Mouse (Mus musculus): ENCODE measurements at regions not wholly inside any gene's neighbourhood (a gene's known extent, or its start where the extent isn't known, plus 50 kb on each side); places are given as distances from the start of the nearest gene placed in this dataset.

DNA sequence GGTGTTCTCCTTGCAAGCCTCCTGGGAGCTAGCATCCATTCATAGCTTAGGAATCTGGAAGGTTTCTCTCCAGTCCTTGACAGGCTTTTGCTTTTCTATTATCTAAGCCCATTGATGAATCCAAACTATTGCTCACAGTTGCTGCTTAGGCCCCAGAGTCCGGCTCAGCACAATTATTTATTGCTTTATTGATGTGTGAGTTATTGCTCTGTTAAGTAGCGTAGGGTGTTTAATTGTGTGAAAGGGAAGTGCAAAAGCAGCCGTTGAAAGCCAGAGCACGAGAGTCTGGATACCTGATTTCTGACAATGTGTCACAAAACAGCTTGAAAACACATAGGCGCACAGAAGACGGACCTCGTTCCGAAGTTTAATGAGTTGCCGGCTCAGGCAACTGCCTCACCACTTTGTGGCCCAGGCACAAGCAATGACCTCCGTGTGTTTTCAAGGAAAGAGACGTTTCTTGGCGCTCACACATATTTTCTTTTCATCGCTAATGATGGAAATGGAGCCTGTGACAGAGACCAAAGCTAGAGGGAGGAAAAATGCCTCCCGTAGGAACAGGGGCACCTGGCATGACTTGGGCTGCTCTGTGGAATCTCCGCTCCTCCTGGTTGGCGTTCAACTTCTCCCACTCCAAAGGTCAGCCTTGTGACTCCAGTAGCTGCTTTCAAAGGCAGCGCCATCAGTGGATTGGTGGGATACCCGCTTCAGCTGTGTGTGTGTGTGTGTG lies 66.6 kb upstream of the Arid5b start:
- TF ChIP-seq CTCF (IDR thresholded peaks at IDR 0.05; ENCODE audit: low read depth, low read length) (no peak), GATA1 (IDR thresholded peaks at IDR 0.05; ENCODE audit: borderline replicate concordance, low read length) (no peak), TAL1 (conservative IDR thresholded peaks at IDR 0.05; ENCODE audit: low read depth, low read length) (no peak), POLR2AphosphoS5 (IDR thresholded peaks at IDR 0.05; ENCODE audit: insufficient replicate concordance, low read depth, low read length) (no peak), GATA2 (IDR thresholded peaks at IDR 0.05; ENCODE audit: borderline replicate concordance, low read depth, low read length) (no peak)
